Mouse (Mus musculus) midbrain, embryonic 16.5 days (tissue): ENCODE measurements around the gene Gm5622. TPM values are rescaled to one million over a fixed set of nuclear protein-coding genes. Genes with fewer than 3 reads are reported as not detected.
"Not testable (repeated sequence)": the region's sequence is repeated elsewhere in the genome, so short reads cannot be mapped to it uniquely, and the experiment has no call there.

Source experiments
- ATAC-seq: fragments of 200-750 bp; cut with Nextera tagmentation; 2 replicates; pipeline ENCODE4 v1.8.0; 2017; ENCODE audit warnings: moderate TSS enrichment
- H3K27ac ChIP-seq: fragments of 300-500 bp; sonication (generic); 2 replicates; pipeline ENCODE4 v1.5.1; 2014; ENCODE audit warnings: mild to moderate bottlenecking, low read length, mixed read lengths
- H3K27me3 ChIP-seq: fragments of 300-500 bp; sonication (generic); 2 replicates; pipeline ENCODE4 v1.6.1; 2014; ENCODE audit warnings: low read depth, low read length, mixed read lengths; ENCODE audit not compliant: control insufficient read depth, insufficient read depth
- H3K36me3 ChIP-seq: fragments of 300-500 bp; sonication (generic); 2 replicates; pipeline ENCODE4 v1.6.1; 2014; ENCODE audit warnings: mild to moderate bottlenecking, low read length, moderate library complexity, mixed read lengths; ENCODE audit not compliant: control insufficient read depth, insufficient read depth
- H3K4me1 ChIP-seq: fragments of 300-500 bp; sonication (generic); 2 replicates; pipeline ENCODE4 v1.6.1; 2014; ENCODE audit warnings: mild to moderate bottlenecking, low read length, mixed read lengths; ENCODE audit not compliant: control insufficient read depth, insufficient read depth
- H3K4me2 ChIP-seq: fragments of 300-500 bp; sonication (generic); 2 replicates; pipeline ENCODE4 v1.6.1; 2014; ENCODE audit warnings: mild to moderate bottlenecking, low read length, mixed read lengths
- H3K4me3 ChIP-seq: fragments of 300-500 bp; sonication (generic); 2 replicates; pipeline ENCODE4 v1.5.1; 2014; ENCODE audit warnings: low read depth, mild to moderate bottlenecking, low read length, moderate library complexity, mixed read lengths
- H3K9ac ChIP-seq: fragments of 300-500 bp; sonication (generic); 2 replicates; pipeline ENCODE4 v1.6.1; 2014; ENCODE audit warnings: low read depth, low read length, mixed read lengths
- H3K9me3 ChIP-seq: fragments of 300-500 bp; sonication (generic); replicated peaks from 2 replicates; pipeline ENCODE4 v1.6.1; 2014; ENCODE audit warnings: mild to moderate bottlenecking, low read length, mixed read lengths; ENCODE audit not compliant: control insufficient read depth, poor library complexity, severe bottlenecking
- WGBS: fragments of 180-500 bp; shearing (Covaris S2); extraction: QIAGEN DNeasy Blood & Tissue Kit; methylation state at CpG from one replicate; pipeline ENCODE4 v1.1.7; 2014; 5-methylcytosine and 5-hydroxymethylcytosine counted together
- polyA plus RNA-seq: library from polyadenylated mRNA; unstranded; fragments of >200 nt; fragmentation: Nextera tagmentation; extraction: Ambion mirVana; gene quantifications from 2 replicates; pipeline ENCODE4 v1.2.1, GENCODE M21; 2015

Gm5622 gene
- polyA plus RNA-seq, result not detected in 2 replicates

GRCm38 (mm10) chr14:51552490-51552889 lies at the start of gene Gm5622:
Gm5622 (plus strand) TSS chr14:51552790.
- H3K27ac ChIP-seq, result no peak within 1 kb of the TSS

GRCm38 (mm10) chr14:51507416-51507815 lies 45.2 kb upstream of the Gm5622 start:
- H3K4me3 ChIP-seq, result no peak overlapping the region
- no peak overlapping the region for H3K4me2 ChIP-seq
- ATAC-seq, result no peak
- 95% methylated on average over 8 of the region's 8 CpGs for WGBS
- H3K36me3 ChIP-seq, result no peaks in the 10 kb centered on the region
- H3K9me3 ChIP-seq, result no peaks in the 10 kb centered on the region
- H3K27me3 ChIP-seq, result no peaks in the 10 kb centered on the region
- H3K4me1 ChIP-seq, result no peaks in the 10 kb centered on the region
- H3K9ac ChIP-seq, result no peak overlapping the region
- H3K27ac ChIP-seq, result no peak overlapping the region

More at GRCm38 (mm10) chr14:51552490-51552889, at the start of gene Gm5622:
- no peak within 1 kb of the TSS for H3K9ac ChIP-seq
- H3K9me3 ChIP-seq, result no peaks in the 10 kb centered on the region
- no peak for ATAC-seq
- no peak within 1 kb of the TSS for H3K4me2 ChIP-seq
- no peak within 1 kb of the TSS for H3K4me3 ChIP-seq
- 96% methylated on average over 4 of the region's 4 CpGs for WGBS
- no peaks in the 10 kb centered on the region for H3K4me1 ChIP-seq
- no peaks in the 10 kb centered on the region for H3K36me3 ChIP-seq
- H3K27me3 ChIP-seq, result no peaks in the 10 kb centered on the region

DNA sequence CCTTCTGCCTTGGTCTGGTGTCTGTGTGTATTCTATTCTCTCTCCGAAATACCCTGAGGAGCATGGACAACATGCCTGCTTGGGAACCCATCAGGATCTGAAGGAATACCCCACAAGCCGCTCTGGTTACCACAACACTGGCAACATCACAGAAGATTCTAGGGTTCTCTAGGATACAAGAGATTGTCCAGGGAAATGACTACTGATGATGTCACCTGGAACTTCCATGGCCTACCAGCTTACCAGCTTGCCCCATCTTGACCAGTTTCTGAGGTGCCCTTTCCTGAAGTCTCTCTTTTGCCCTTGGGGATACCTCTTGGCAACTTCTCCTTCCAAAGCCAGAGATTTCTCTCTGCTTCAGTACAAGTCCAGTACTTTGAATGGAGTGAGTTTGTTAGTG lies 21.4 kb downstream of the Gm5622 start, which contains the start of gene Gm17175:
Gene Gm17175 (minus strand): TSS at position 101 of the 400 bp plus-strand sequence.
- not testable (repeated sequence) for H3K27ac ChIP-seq

DNA sequence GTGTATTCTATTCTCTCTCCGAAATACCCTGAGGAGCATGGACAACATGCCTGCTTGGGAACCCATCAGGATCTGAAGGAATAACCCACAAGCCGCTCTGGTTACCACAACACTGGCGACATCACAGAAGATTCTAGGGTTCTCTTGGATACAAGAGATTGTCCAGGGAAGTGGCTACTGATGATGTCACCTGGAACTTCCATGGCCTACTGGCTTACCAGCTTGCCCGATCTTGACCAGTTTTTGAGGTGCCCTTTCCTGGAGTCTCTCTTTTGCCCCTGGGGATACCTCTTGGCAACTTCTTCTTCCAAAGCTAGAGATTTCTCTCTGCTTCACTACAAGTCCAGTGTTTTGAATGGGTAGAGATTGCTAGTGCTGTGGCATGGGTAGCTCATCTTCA lies 39.4 kb downstream of the Gm5622 start, which contains the start of gene Gm17174:
Gene Gm17174 (minus strand): TSS at position 101 of the 400 bp plus-strand sequence.
- not testable (repeated sequence) for H3K27ac ChIP-seq, H3K36me3 ChIP-seq, ATAC-seq, H3K4me2 ChIP-seq, H3K27me3 ChIP-seq, H3K4me3 ChIP-seq, H3K9ac ChIP-seq, H3K4me1 ChIP-seq, H3K9me3 ChIP-seq
- WGBS, result 95% methylated on average over 4 of the region's 4 CpGs

More for the DNA sequence above, 21.4 kb downstream of the Gm5622 start, which contains the start of gene Gm17175:
- H3K27me3 ChIP-seq, H3K36me3 ChIP-seq, H3K4me3 ChIP-seq, H3K9me3 ChIP-seq, H3K4me2 ChIP-seq, H3K9ac ChIP-seq, ATAC-seq, H3K4me1 ChIP-seq: not testable (repeated sequence)
- 93% methylated on average over 2 of the region's 2 CpGs for WGBS

DNA sequence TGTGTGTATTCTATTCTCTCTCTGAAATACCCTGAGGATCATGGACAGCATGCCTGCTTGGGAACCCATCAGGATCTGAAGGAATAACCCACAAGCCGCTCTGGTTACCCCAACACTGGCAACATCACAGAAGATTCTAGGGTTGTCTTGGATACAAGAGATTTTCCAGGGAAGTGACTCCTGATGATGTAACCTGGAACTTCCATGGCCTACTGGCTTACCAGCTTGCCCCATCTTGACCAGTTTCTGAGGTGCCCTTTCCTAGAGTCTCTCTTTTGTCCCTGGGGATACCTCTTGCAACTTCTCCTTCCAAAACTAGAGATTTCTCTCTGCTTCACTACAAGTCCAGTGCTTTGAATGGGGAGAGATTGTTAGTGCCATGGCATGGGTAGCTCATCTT lies 58.6 kb downstream of the Gm5622 start, which contains the start of gene Gm17078:
Gene Gm17078 (minus strand): TSS at position 101 of the 400 bp plus-strand sequence.
- no peak for ATAC-seq
- no peaks in the 10 kb centered on the region for H3K27me3 ChIP-seq
- H3K36me3 ChIP-seq, result no peaks in the 10 kb centered on the region
- no peak within 1 kb of the TSS for H3K4me3 ChIP-seq
- no peak within 1 kb of the TSS for H3K27ac ChIP-seq
- WGBS, result 65% methylated on average over 1 of the region's 1 CpGs
- H3K9me3 ChIP-seq, result no peaks in the 10 kb centered on the region
- H3K4me1 ChIP-seq, result no peaks in the 10 kb centered on the region
- H3K4me2 ChIP-seq, result no peak within 1 kb of the TSS
- no peak within 1 kb of the TSS for H3K9ac ChIP-seq

- not testable (repeated sequence) for H3K9ac ChIP-seq, H3K36me3 ChIP-seq, H3K27ac ChIP-seq, H3K4me3 ChIP-seq, H3K4me2 ChIP-seq, H3K4me1 ChIP-seq, ATAC-seq, H3K27me3 ChIP-seq, H3K9me3 ChIP-seq
- WGBS, result 95% methylated on average over 1 of the region's 1 CpGs
Observed at GRCm38 (mm10) chr14:51632426-51632825, 79.8 kb downstream of the Gm5622 start.

GRCm38 (mm10) chr14:51635566-51635965 lies 83.0 kb downstream of the Gm5622 start, which contains the start of gene Gm4181:
Gm4181 (minus strand) TSS chr14:51635666.
- not testable (repeated sequence) for H3K4me3 ChIP-seq, H3K4me1 ChIP-seq, H3K9ac ChIP-seq, H3K4me2 ChIP-seq, ATAC-seq, H3K9me3 ChIP-seq, H3K36me3 ChIP-seq, H3K27ac ChIP-seq, H3K27me3 ChIP-seq
- WGBS, result 89% methylated on average over 1 of the region's 1 CpGs

GRCm38 (mm10) chr14:51677269-51677668 lies 124.7 kb downstream of the Gm5622 start:
- Histone ChIP-seq H3K9ac (no peak overlapping the region), H3K27me3 (no peaks in the 10 kb centered on the region), H3K9me3 (no peaks in the 10 kb centered on the region), H3K36me3 (no peaks in the 10 kb centered on the region), H3K4me1 (no peaks in the 10 kb centered on the region), H3K27ac (no peak overlapping the region), H3K4me3 (no peak overlapping the region), H3K4me2 (no peak overlapping the region)
- WGBS, result 95% methylated on average over 5 of the region's 5 CpGs
- ATAC-seq, result no peak

- not testable (repeated sequence) for H3K9ac ChIP-seq, H3K9me3 ChIP-seq, H3K36me3 ChIP-seq, ATAC-seq, H3K27ac ChIP-seq, H3K4me1 ChIP-seq, H3K4me3 ChIP-seq, H3K4me2 ChIP-seq, H3K27me3 ChIP-seq
- 86% methylated on average over 1 of the region's 2 CpGs for WGBS
Observed at GRCm38 (mm10) chr14:51695368-51695767, 142.8 kb downstream of the Gm5622 start, which contains the start of gene Gm17079. Gm17079 (minus strand) TSS chr14:51695468.
